Mouse (Mus musculus): ENCODE measurements around the gene Tspan32.
A peak's percentile ranks its signal among the peaks of the same experiment; 100 is the strongest.

Gene Tspan32

GRCm38 (mm10) chr7:143004727-143005343 is at the start of gene Tspan32:
TSS of gene Tspan32 (plus strand) at chr7:143005046.
- no peak for DNase-seq (ENCODE audit: low read depth, low spot score)

GRCm38 (mm10) chr7:142956018-142956417 is 48.8 kb upstream of the Tspan32 start:
- no peak for DNase-seq (ENCODE audit: low read depth, low spot score)

GRCm38 (mm10) chr7:142958817-142959216 is 46.0 kb upstream of the Tspan32 start:
- no peak for DNase-seq (ENCODE audit: low read depth, low spot score)

- no peak for DNase-seq (ENCODE audit: low read depth, low spot score)
Observed at GRCm38 (mm10) chr7:142959752-142960151, 45.1 kb upstream of the Tspan32 start.

- peak; percentile 39 for DNase-seq (ENCODE audit: low read depth, low spot score)
Observed at GRCm38 (mm10) chr7:142967414-142967883, 37.4 kb upstream of the Tspan32 start.

- DNase-seq (ENCODE audit: low read depth, low spot score): peak; percentile 46
Observed at GRCm38 (mm10) chr7:142967884-142968808, 36.7 kb upstream of the Tspan32 start.

- DNase-seq (ENCODE audit: low read depth, low spot score): peak; percentile 49
Observed at GRCm38 (mm10) chr7:142968809-142969511, 35.9 kb upstream of the Tspan32 start, which contains the start of gene Ascl2. TSS of gene Ascl2 (minus strand) at chr7:142969264.

GRCm38 (mm10) chr7:142981908-142982307 is 22.9 kb upstream of the Tspan32 start:
- no peak for DNase-seq (ENCODE audit: low read depth, low spot score)

GRCm38 (mm10) chr7:142985146-142985545 is 19.7 kb upstream of the Tspan32 start:
- DNase-seq (ENCODE audit: low read depth, low spot score): no peak

GRCm38 (mm10) chr7:142987718-142988117 is 17.1 kb upstream of the Tspan32 start:
- no peak for DNase-seq (ENCODE audit: low read depth, low spot score)

GRCm38 (mm10) chr7:142995004-142995403 is 9.8 kb upstream of the Tspan32 start:
- no peak for DNase-seq (ENCODE audit: low read depth, low spot score)

- no peak for DNase-seq (ENCODE audit: low read depth, low spot score)
Observed at GRCm38 (mm10) chr7:142995630-142996338, 9.1 kb upstream of the Tspan32 start.

GRCm38 (mm10) chr7:142996998-142997397 is 7.8 kb upstream of the Tspan32 start:
- no peak for DNase-seq (ENCODE audit: low read depth, low spot score)

- DNase-seq (ENCODE audit: low read depth, low spot score): no peak
Observed at GRCm38 (mm10) chr7:142997403-142998150, 7.3 kb upstream of the Tspan32 start.

- DNase-seq (ENCODE audit: low read depth, low spot score): no peak
Observed at GRCm38 (mm10) chr7:143002679-143003078, 2.2 kb upstream of the Tspan32 start.

GRCm38 (mm10) chr7:143005344-143006096 is 674 bp downstream of the Tspan32 start:
- DNase-seq (ENCODE audit: low read depth, low spot score): no peak

GRCm38 (mm10) chr7:143006097-143006755 is 1.4 kb downstream of the Tspan32 start:
- no peak for DNase-seq (ENCODE audit: low read depth, low spot score)

GRCm38 (mm10) chr7:143006756-143007598 is 2.1 kb downstream of the Tspan32 start:
- no peak for DNase-seq (ENCODE audit: low read depth, low spot score)
